Mouse (Mus musculus) urinary bladder, postnatal 36 days (tissue): ENCODE measurements around the gene Klhl12.
"Not testable (repeated sequence)": the region's sequence is repeated elsewhere in the genome, so short reads cannot be mapped to it uniquely, and the experiment has no call there.

ENCODE experiments used
- DNase-seq, 2 experiments: peaks; one replicate each; pipeline ENCODE4 v3.0.0; 2022; ENCODE audit warnings: low spot score in 2 of 2, mixed read lengths in 1 of 2

Gene Klhl12

GRCm38 (mm10) chr1:134454904-134455824 lies at the start of gene Klhl12:
Gene Klhl12 (plus strand): TSS chr1:134455531.
- peak; percentile 95 to 96 for DNase-seq

- no peak for DNase-seq
These were observed 48.9 kb upstream of the Klhl12 start for GRCm38 (mm10) chr1:134406414-134406771.

DNA sequence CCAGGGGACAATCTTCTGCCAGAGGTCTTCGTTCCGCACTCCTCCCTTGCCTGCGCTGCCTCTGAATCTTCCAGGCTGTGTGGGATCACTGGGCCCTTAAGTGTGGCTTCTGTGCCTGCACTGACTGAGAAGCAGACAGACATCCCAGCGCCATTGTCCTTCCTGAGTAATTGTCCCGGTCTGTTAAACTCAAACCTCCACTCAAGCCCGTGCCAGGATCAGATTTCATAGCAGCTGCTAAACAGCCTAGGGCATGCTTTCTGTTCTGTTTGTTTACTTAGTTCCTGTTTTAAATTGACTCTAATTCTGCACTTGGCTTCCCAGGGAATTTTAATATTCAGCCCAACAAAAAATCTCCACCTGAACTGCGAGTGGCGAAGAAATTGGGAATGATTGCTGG lies 47.3 kb upstream of the Klhl12 start:
- no peak for DNase-seq

DNA sequence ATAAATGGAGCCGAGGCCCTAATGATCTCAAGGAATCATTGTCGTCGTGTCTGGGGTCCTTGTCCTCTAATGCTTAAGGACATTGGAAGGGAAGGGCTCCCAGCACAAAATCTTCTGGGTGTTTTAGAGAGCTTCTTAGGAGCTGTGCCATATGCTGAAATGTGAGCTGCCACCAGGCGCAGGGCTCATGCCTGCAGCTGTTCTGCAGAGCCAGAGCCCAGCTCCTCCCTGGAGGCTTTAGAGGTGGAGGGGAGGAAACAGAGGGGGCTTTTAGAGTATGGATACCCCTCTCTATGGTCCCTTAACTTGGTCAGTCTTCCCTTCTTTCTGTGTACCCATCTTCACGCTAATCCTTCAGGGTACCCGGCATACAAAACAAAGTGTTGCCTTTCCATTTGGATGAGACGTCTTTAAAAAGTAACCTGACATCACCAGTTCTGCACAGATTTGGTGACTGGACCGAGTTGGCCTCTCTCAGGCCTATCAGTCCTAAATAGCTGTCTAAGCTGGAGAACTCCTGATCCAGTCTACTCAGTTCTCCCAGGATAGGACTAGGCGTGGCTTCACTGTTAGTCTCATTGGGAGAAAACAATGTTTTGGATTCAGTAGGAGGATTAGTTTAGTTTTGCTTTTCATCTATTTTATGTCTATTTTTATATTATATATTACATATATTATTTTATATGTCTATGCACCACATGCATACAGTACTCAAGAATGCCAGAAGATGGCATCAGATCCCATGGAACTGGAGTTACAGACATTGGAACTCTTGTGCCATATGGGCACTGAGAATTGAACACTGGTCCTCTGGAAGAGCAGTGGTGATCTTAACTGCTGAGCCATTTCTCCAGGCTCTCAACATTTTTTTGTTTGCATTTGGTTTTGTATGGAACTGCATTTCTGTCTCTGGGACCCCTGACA lies 43.4 kb upstream of the Klhl12 start:
- no peak for DNase-seq

- DNase-seq = no peak
These were observed 41.3 kb upstream of the Klhl12 start for GRCm38 (mm10) chr1:134414038-134414437.

- DNase-seq = no peak
These were observed 40.7 kb upstream of the Klhl12 start for GRCm38 (mm10) chr1:134414501-134415167.

GRCm38 (mm10) chr1:134415168-134415831 lies 40.0 kb upstream of the Klhl12 start, which contains the start of gene Adipor1:
Gene Adipor1 (plus strand): TSS chr1:134415378.
- peak; percentile 93 to 97 for DNase-seq

GRCm38 (mm10) chr1:134418414-134418975 lies 36.8 kb upstream of the Klhl12 start:
- DNase-seq = no peak

GRCm38 (mm10) chr1:134419176-134419575 lies 36.2 kb upstream of the Klhl12 start:
- DNase-seq = no peak

- no peak for DNase-seq
These were observed 35.4 kb upstream of the Klhl12 start for GRCm38 (mm10) chr1:134419751-134420458.

GRCm38 (mm10) chr1:134423911-134424310 lies 31.4 kb upstream of the Klhl12 start:
- DNase-seq = no peak

DNA sequence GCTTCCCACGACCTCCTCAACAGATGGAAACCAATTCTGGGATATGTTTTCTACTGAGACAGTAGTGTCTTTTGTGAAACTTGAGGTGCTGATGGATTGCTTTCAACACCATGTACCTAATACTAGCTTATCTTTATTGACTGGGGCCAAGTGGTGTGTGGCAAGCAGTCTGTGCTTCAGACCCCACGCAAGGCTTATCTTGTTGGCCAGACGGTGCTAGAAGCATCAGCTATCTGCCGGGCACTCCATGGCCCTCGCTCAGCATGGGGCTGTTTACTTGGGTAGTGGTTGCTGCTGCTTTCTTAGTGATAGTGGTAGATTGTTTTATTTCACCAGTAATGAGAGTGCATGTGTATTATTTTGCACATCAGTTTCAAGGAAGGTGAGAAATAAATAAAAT lies 29.0 kb upstream of the Klhl12 start:
- DNase-seq = no peak

GRCm38 (mm10) chr1:134433002-134433401 lies 22.3 kb upstream of the Klhl12 start:
- DNase-seq = peak in 1 of 2 experiments; percentile 34

GRCm38 (mm10) chr1:134433473-134433872 lies 21.9 kb upstream of the Klhl12 start:
- DNase-seq = no peak

- no peak for DNase-seq
These were observed 19.9 kb upstream of the Klhl12 start for GRCm38 (mm10) chr1:134435414-134435813.

DNA sequence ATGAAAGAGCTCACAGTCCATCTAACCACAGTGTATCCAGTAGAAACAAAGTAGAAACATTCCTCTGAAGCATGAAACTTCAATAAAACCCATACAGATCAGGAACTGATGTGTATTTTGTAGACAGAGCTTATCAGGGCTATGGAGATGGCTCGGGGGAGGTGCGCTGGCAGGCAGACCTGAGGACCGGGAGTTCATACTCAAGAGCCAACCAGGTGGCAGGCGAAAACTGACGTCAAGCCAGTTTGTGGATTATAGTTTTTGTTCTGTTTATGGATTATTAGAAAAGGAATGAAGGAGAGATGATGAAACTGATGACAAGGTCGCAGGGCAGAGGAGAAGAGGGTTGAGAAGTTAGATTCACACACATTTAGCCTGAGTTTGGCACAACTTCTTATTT lies 14.9 kb upstream of the Klhl12 start:
- DNase-seq = no peak

DNA sequence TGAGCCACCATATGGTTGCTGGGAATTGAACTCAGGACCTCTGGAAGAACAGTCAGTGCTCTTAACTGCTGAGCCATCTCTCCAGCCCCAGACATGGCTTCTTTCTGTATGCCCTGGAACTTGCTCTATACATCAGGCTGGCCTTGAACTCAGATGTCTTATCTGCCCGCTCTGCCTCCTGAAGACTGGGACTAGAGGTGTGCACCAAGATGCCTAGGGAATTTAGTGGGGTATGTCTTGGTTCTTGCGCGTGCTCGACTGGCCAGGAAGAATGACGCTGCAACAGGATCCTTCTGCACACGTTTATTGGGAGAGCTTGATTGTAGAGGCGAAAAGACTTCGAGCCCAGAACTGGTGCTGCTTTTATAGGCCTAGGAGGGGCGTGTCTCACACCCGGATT lies 13.6 kb upstream of the Klhl12 start:
- DNase-seq = not testable (repeated sequence)

DNA sequence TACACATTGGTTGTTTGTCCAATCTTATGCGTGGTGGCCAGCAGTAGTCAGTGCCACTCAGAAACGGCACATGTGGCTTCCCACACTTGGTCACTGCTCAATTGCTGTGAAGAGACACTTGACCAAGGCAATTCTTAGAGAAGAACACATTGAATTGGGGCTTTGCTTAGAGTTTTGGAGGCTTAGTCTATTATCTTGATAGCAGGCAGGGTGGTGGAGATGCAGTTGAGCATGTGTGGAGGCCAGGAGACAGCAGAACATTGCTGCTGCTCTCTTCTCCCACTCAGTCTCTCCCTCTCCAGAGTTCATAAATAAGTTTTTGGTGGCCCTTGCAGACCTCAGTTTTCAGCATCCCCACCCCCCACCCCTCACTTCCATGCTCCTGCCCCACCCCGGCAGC lies 12.9 kb upstream of the Klhl12 start:
- DNase-seq = no peak

DNA sequence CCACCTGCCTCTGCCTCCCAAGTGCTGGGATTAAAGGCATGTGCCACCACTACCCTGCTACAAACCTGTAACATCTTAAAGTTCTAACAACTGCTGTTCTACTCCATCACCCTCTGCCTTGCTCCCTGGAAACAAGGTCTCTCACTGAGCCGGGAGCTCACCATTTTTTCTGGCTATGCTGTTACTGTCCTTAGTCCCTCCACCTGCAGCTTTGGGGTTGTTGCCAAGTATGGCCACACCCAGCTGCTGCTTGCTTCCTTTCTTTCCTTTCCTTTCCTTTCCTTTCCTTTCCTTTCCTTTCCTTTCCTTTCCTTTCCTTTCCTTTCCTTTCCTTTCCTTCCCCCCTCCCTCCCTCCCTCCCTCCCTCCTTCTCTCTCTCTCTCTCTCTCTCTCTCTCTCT lies 12.0 kb upstream of the Klhl12 start:
- DNase-seq = not testable (repeated sequence)

DNA sequence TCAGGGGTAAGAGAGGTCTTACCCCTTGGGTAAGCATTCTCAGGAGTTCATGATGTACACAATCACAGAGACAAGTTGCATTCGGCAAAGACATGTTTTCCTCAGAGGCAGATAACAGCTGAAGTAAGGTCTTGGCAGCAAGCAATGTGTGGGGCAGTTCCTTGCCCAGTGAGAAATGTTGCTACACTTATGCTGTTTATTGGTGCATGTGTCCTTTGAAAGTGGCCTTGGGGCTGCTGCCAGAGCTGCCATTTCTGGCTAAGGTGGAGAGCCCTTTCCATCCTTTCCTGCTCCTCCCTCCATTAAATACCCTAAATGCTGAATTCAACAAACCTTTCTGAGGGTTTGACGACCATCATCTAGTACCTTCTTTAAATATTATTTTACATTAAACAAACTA lies 9.9 kb upstream of the Klhl12 start:
- no peak for DNase-seq
